Mouse (Mus musculus): Measurements from ENCODE around the gene Olfr54.

DNA sequence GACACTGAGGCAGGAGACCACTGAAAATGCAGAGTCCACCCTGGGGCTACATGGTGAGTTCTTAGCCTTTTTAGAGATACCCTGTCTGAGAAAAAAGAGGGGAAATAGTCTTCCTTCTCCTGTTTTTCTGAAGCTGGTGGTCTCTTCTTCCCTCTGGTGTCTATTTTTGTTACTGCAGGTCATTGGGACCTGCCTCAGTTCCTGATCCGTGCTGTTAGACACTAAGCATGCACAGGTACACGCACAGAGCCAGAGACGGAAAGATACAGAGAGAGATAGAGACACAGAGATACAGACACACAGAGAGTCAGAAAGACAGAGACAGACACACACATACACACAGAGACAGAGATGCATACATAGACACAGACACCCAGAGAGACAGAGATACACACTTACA is 39.2 kb downstream of the Olfr54 start:
- TF ChIP-seq GATA1 (IDR thresholded peaks at IDR 0.05; ENCODE audit: borderline replicate concordance, low read length) = no peak
- no peak for TF ChIP-seq FLI1 (IDR thresholded peaks at IDR 0.05; ENCODE audit: low read length)

Data from megakaryocyte, embryonic 14.5 days (primary cell).